Comparison of ENCODE assay signal across 13 mouse cellular contexts in the genomic region with DNA sequence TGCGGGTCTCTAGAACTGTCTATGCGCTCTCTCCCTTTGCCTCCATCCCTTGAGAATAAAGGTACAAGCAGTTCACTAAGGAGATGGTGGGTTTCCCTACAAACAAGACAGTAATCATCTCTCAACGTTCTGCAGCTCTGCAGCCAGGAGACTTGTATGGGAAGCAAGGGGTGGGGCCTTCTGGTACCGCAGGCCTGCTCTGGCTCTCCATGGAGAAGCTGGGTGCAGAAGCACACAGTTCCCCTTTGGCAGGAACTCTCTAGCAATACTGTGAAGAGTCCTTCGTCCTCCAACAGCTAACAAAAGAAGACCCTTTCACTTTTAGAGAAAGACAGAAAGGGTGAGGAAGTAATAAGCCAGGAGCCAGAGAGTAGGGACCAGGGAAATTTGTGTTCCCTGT. TPM values are rescaled to one million over a fixed set of nuclear protein-coding genes. Genes with fewer than 3 reads are reported as not detected.
DNase-seq lines count a peak whose midpoint lies in the region; ATAC-seq and TF ChIP-seq lines count a peak whose summit lies in the region.
"Had no signal": no experiment of that assay in that cellular context is flagged by ENCODE, and none has a peak within 500 bp of the region (broad histone marks: within the 10 kb centered on the region; RNA-seq: fewer than 3 reads in every experiment).

No protein-coding gene starts in this region.

- 0 out of 2 replicates have a peak overlapping the region, but pooled peaks have one; percentile 14 for H3K9ac ChIP-seq in lung, embryonic 16.5 days (ENCODE audit: low read length)
- no peak overlapping the region for H3K9ac ChIP-seq in liver, embryonic 15.5 days
- H3K9ac ChIP-seq in forebrain, postnatal 0 days, result no peak overlapping the region
- H3K9ac ChIP-seq: embryonic facial prominence, embryonic 15.5 days had no signal

- no peaks in the 10 kb centered on the region for H3K9me3 ChIP-seq in lung, embryonic 16.5 days (ENCODE audit: control insufficient read depth, low read length)
- no peaks in the 10 kb centered on the region for H3K9me3 ChIP-seq in liver, embryonic 15.5 days (replicated peaks)
- H3K9me3 ChIP-seq in forebrain, postnatal 0 days (ENCODE audit: low read length), result no peaks in the 10 kb centered on the region
- H3K9me3 ChIP-seq: embryonic facial prominence, embryonic 15.5 days had no signal

- peaks cover 39% of the 10 kb centered on the region for H3K4me1 ChIP-seq in lung, embryonic 16.5 days (replicated peaks; ENCODE audit: control insufficient read depth, insufficient read depth, low read length)
- peaks cover 85% of the 10 kb centered on the region for H3K4me1 ChIP-seq in liver, embryonic 15.5 days (replicated peaks)
- H3K4me1 ChIP-seq in forebrain, postnatal 0 days (ENCODE audit: insufficient read depth), result no peaks in the 10 kb centered on the region; the same call in 1 of the 2 replicates

- peak; percentile 9 for DNase-seq in gastrocnemius, postnatal 10 days
- no peak for DNase-seq in gastrocnemius, postnatal 14 days
- no peak for DNase-seq in lung, postnatal 14 days
- no peak for DNase-seq in forebrain, postnatal 0 days
- no peak for DNase-seq in yolk sac, embryonic 10.5 days (ENCODE audit: low spot score)
- no peak for DNase-seq in urinary bladder, postnatal 4 days (ENCODE audit: low spot score in 2 of 2)
- DNase-seq: cerebellum, adult 2 months; layer of hippocampus, postnatal 36 days had no signal

- WGBS in lung, embryonic 16.5 days, result 51% methylated on average over 5 of the region's 5 CpGs
- 38% methylated on average over 5 of the region's 5 CpGs for WGBS in liver, embryonic 15.5 days (ENCODE audit: insufficient replicate concordance)
- 60% methylated on average over 5 of the region's 5 CpGs for WGBS in forebrain, postnatal 0 days

- ATAC-seq in lung, embryonic 16.5 days (ENCODE audit: low read depth), result no peak
- ATAC-seq in liver, embryonic 15.5 days (ENCODE audit: insufficient read depth), result no peak
- no peak for ATAC-seq in forebrain, postnatal 0 days
- ATAC-seq: hindbrain, postnatal 0 days; midbrain, embryonic 16.5 days had no signal

- no peak for TF ChIP-seq CTCF in forebrain, postnatal 0 days (IDR thresholded peaks at IDR 0.05; ENCODE audit: low read depth)

- intact Hi-C loops in gastrocnemius, postnatal 14 days (cut with DNase I; ENCODE audit: low total_unique reads), result no loop called here

- no peaks in the 10 kb centered on the region for H3K27me3 ChIP-seq in lung, embryonic 16.5 days (ENCODE audit: control insufficient read depth, insufficient read depth, low read depth, low read length)
- no peaks in the 10 kb centered on the region for H3K27me3 ChIP-seq in liver, embryonic 15.5 days
- H3K27me3 ChIP-seq in forebrain, postnatal 0 days (ENCODE audit: insufficient read depth, low read length), result no peaks in the 10 kb centered on the region
- H3K27me3 ChIP-seq: embryonic facial prominence, embryonic 15.5 days had no signal

- no peak overlapping the region for H3K4me2 ChIP-seq in lung, embryonic 16.5 days (ENCODE audit: low read depth, low read length)
- H3K4me2 ChIP-seq in liver, embryonic 15.5 days, result peak overlapping the region; percentile 6; the same call in 1 of the 2 replicates
- H3K4me2 ChIP-seq in forebrain, postnatal 0 days (ENCODE audit: low read depth), result no peak overlapping the region
- H3K4me2 ChIP-seq: embryonic facial prominence, embryonic 15.5 days had no signal

- 0 out of 2 replicates have a peak overlapping the region, but pooled peaks have one; percentile 18 for H3K27ac ChIP-seq in lung, embryonic 16.5 days (ENCODE audit: low read length)
- H3K27ac ChIP-seq in liver, embryonic 15.5 days (replicated peaks), result peak overlapping the region; percentile 21
- H3K27ac ChIP-seq in forebrain, postnatal 0 days (ENCODE audit: low read depth, low read length), result no peak overlapping the region
- H3K27ac ChIP-seq: embryonic facial prominence, embryonic 15.5 days; hindbrain, postnatal 0 days had no signal

- H3K4me3 ChIP-seq in lung, embryonic 16.5 days (ENCODE audit: low read length), result no peak overlapping the region
- H3K4me3 ChIP-seq in liver, embryonic 15.5 days (replicated peaks), result no peak overlapping the region
- no peak overlapping the region for H3K4me3 ChIP-seq in forebrain, postnatal 0 days (ENCODE audit: low read depth, low read length)
- H3K4me3 ChIP-seq: embryonic facial prominence, embryonic 15.5 days had no signal

- no peaks in the 10 kb centered on the region; the same call in 1 of the 2 replicates for H3K36me3 ChIP-seq in lung, embryonic 16.5 days (ENCODE audit: control insufficient read depth, insufficient read depth, low read length)
- peaks cover 60% of the 10 kb centered on the region for H3K36me3 ChIP-seq in liver, embryonic 15.5 days (replicated peaks)
- H3K36me3 ChIP-seq in forebrain, postnatal 0 days (ENCODE audit: insufficient read depth), result no peaks in the 10 kb centered on the region
- H3K36me3 ChIP-seq: embryonic facial prominence, embryonic 15.5 days had no signal

RNA-seq across cellular contexts. Expression of gene Nfe2l2, which starts 8.1 kb away (rescaled TPM):
- 10 to 100 TPM; 28.4 to 33.3 TPM for total RNA-seq in gastrocnemius, postnatal 10 days (2021)
- total RNA-seq in gastrocnemius, postnatal 14 days (2021), result 10 to 100 TPM; 25.6 to 31.3 TPM
- 134 and 137 TPM in 2 replicates for polyA plus RNA-seq in lung, embryonic 16.5 days (2015; fragmentation: Nextera tagmentation; extraction: Ambion mirVana)
- 37.1 and 40.7 TPM in 2 replicates for polyA plus RNA-seq in liver, embryonic 15.5 days (2015; fragmentation: Nextera tagmentation; extraction: Ambion mirVana)
- 7.6 and 7.7 TPM in 2 replicates for total RNA-seq in forebrain, postnatal 0 days (2014; rRNA removed)
- polyA plus RNA-seq in forebrain, postnatal 0 days (2015; fragmentation: Nextera tagmentation; extraction: Ambion mirVana), result 12.6 and 14.1 TPM in 2 replicates

RNA-seq across cellular contexts. Expression of gene Hnrnpa3, which starts 37.3 kb away (rescaled TPM):
- total RNA-seq in gastrocnemius, postnatal 10 days (2021), result 100 to 1,000 TPM; 280 to 305 TPM
- 100 to 1,000 TPM; 144 to 187 TPM for total RNA-seq in gastrocnemius, postnatal 14 days (2021)
- polyA plus RNA-seq in lung, embryonic 16.5 days (2015; fragmentation: Nextera tagmentation; extraction: Ambion mirVana), result 298 and 346 TPM in 2 replicates
- 96.7 and 101 TPM in 2 replicates for polyA plus RNA-seq in liver, embryonic 15.5 days (2015; fragmentation: Nextera tagmentation; extraction: Ambion mirVana)
- total RNA-seq in forebrain, postnatal 0 days (2014; rRNA removed), result 85.7 and 107 TPM in 2 replicates
- polyA plus RNA-seq in forebrain, postnatal 0 days (2015; fragmentation: Nextera tagmentation; extraction: Ambion mirVana), result 101 and 132 TPM in 2 replicates
